Mouse (Mus musculus): ENCODE data around the gene Ilf3.

The Ilf3 gene

GRCm38 (mm10) chr9:21346627-21347365 is 20.9 kb upstream of the Ilf3 start:
- in situ Hi-C loops (cut with MboI), result no loop called here

- in situ Hi-C loops (cut with MboI), result no loop called here
Observed at GRCm38 (mm10) chr9:21348152-21348551, 19.5 kb upstream of the Ilf3 start.

- in situ Hi-C loops (cut with MboI), result loop anchor here (5.0 kb wide), 1 partner anchor 34 kb away; no protein-coding TSS in a partner anchor
Observed at GRCm38 (mm10) chr9:21351178-21351577, 16.5 kb upstream of the Ilf3 start.

- in situ Hi-C loops (cut with MboI), result loop anchor here (5.0 kb wide), 1 partner anchor 35 kb away; no protein-coding TSS in a partner anchor
Observed at GRCm38 (mm10) chr9:21351702-21352377, 15.8 kb upstream of the Ilf3 start.

GRCm38 (mm10) chr9:21352463-21353372 is 15.0 kb upstream of the Ilf3 start:
- in situ Hi-C loops (cut with MboI), result loop anchor here (5.0 kb wide), 1 partner anchor 35 kb away; no protein-coding TSS in a partner anchor

GRCm38 (mm10) chr9:21353373-21353686 is 14.3 kb upstream of the Ilf3 start:
- in situ Hi-C loops (cut with MboI), result loop anchor here (5.0 kb wide), 1 partner anchor 36 kb away; no protein-coding TSS in a partner anchor

- in situ Hi-C loops (cut with MboI), result loop anchor here (5.0 kb wide), 1 partner anchor 37 kb away; no protein-coding TSS in a partner anchor
Observed at GRCm38 (mm10) chr9:21354796-21355195, 12.9 kb upstream of the Ilf3 start.

GRCm38 (mm10) chr9:21356981-21357718 is 10.5 kb upstream of the Ilf3 start:
- in situ Hi-C loops (cut with MboI), result no loop called here

- in situ Hi-C loops (cut with MboI), result no loop called here
Observed at GRCm38 (mm10) chr9:21366541-21367220, 990 bp upstream of the Ilf3 start.

GRCm38 (mm10) chr9:21368131-21368584 is 487 bp downstream of the Ilf3 start:
- in situ Hi-C loops (cut with MboI), result no loop called here

- in situ Hi-C loops (cut with MboI), result no loop called here
Observed at GRCm38 (mm10) chr9:21369080-21369479, 1.4 kb downstream of the Ilf3 start.

GRCm38 (mm10) chr9:21370876-21371275 is 3.2 kb downstream of the Ilf3 start:
- in situ Hi-C loops (cut with MboI), result loop anchor here (5.0 kb wide), 1 partner anchor 41 kb away; the partner anchor contains the start of gene Qtrt1

GRCm38 (mm10) chr9:21372508-21372907 is 4.8 kb downstream of the Ilf3 start:
- in situ Hi-C loops (cut with MboI), result loop anchor here (5.0 kb wide), 1 partner anchor 40 kb away; the partner anchor contains the start of gene Qtrt1

GRCm38 (mm10) chr9:21379195-21379594 is 11.5 kb downstream of the Ilf3 start:
- in situ Hi-C loops (cut with MboI), result no loop called here

GRCm38 (mm10) chr9:21380868-21381267 is 13.2 kb downstream of the Ilf3 start:
- in situ Hi-C loops (cut with MboI), result no loop called here

GRCm38 (mm10) chr9:21383966-21384365 is 16.3 kb downstream of the Ilf3 start:
- in situ Hi-C loops (cut with MboI), result no loop called here

GRCm38 (mm10) chr9:21392646-21393175 is 25.0 kb downstream of the Ilf3 start:
- in situ Hi-C loops (cut with MboI), result no loop called here

GRCm38 (mm10) chr9:21395692-21396091 is 28.0 kb downstream of the Ilf3 start:
- in situ Hi-C loops (cut with MboI), result no loop called here

GRCm38 (mm10) chr9:21397170-21397569 is 29.5 kb downstream of the Ilf3 start:
- in situ Hi-C loops (cut with MboI), result no loop called here

- in situ Hi-C loops (cut with MboI), result no loop called here
Observed at GRCm38 (mm10) chr9:21401042-21401441, 33.4 kb downstream of the Ilf3 start.

All from mature B cell (primary cell).